Mouse (Mus musculus) hindbrain, embryonic 16.5 days (tissue): ENCODE results near the gene Lgals9. TPM values are rescaled to one million over a fixed set of nuclear protein-coding genes. Genes with fewer than 3 reads are reported as not detected.

Experiments
- ATAC-seq: fragments of 200-750 bp; cut with Nextera tagmentation; 2 replicates; pipeline ENCODE4 v1.8.0; 2017; ENCODE audit warnings: moderate TSS enrichment, moderate library complexity
- H3K27ac ChIP-seq: fragments of 300-500 bp; sonication (generic); 2 replicates; pipeline ENCODE4 v1.5.1; 2014; ENCODE audit warnings: low read depth, mild to moderate bottlenecking, control low read depth, low read length, moderate library complexity
- H3K27me3 ChIP-seq: fragments of 300-500 bp; sonication (generic); replicated peaks from 2 replicates; pipeline ENCODE4 v1.6.1; 2014; ENCODE audit warnings: low read length; ENCODE audit not compliant: control insufficient read depth, insufficient read depth
- H3K36me3 ChIP-seq: fragments of 300-500 bp; sonication (generic); 2 replicates; pipeline ENCODE4 v1.6.1; 2014; ENCODE audit warnings: mild to moderate bottlenecking, low read length, moderate library complexity, mixed read lengths; ENCODE audit not compliant: control insufficient read depth, insufficient read depth
- H3K4me1 ChIP-seq: fragments of 300-500 bp; sonication (generic); 2 replicates; pipeline ENCODE4 v1.6.1; 2014; ENCODE audit warnings: low read depth, low read length; ENCODE audit not compliant: control insufficient read depth, insufficient read depth
- H3K4me2 ChIP-seq: fragments of 300-500 bp; sonication (generic); 2 replicates; pipeline ENCODE4 v1.6.1; 2014; ENCODE audit warnings: mild to moderate bottlenecking, low read length, control low read depth, moderate library complexity
- H3K4me3 ChIP-seq: fragments of 300-500 bp; sonication (generic); 2 replicates; pipeline ENCODE4 v1.5.1; 2014; ENCODE audit warnings: mild to moderate bottlenecking, low read length, control low read depth, moderate library complexity
- H3K9ac ChIP-seq: fragments of 300-500 bp; sonication (generic); 2 replicates; pipeline ENCODE4 v1.6.1; 2014; ENCODE audit warnings: low read depth, mild to moderate bottlenecking, control low read depth, low read length, moderate library complexity
- H3K9me3 ChIP-seq: fragments of 300-500 bp; sonication (generic); 2 replicates; pipeline ENCODE4 v1.6.1; 2014; ENCODE audit warnings: mild to moderate bottlenecking, low read length, moderate library complexity; ENCODE audit not compliant: control insufficient read depth
- WGBS: fragments of 180-500 bp; shearing (Covaris S2); extraction: QIAGEN DNeasy Blood & Tissue Kit; methylation state at CpG from one replicate; pipeline ENCODE4 v1.1.7; 2014; 5-methylcytosine and 5-hydroxymethylcytosine counted together
- polyA plus RNA-seq: library from polyadenylated mRNA; unstranded; fragments of >200 nt; fragmentation: Nextera tagmentation; extraction: Ambion mirVana; gene quantifications from 2 replicates; pipeline ENCODE4 v1.2.1, GENCODE M21; 2015

Gene Lgals9
- polyA plus RNA-seq, 1 experiment from 2014 or later: 18.3 TPM

DNA sequence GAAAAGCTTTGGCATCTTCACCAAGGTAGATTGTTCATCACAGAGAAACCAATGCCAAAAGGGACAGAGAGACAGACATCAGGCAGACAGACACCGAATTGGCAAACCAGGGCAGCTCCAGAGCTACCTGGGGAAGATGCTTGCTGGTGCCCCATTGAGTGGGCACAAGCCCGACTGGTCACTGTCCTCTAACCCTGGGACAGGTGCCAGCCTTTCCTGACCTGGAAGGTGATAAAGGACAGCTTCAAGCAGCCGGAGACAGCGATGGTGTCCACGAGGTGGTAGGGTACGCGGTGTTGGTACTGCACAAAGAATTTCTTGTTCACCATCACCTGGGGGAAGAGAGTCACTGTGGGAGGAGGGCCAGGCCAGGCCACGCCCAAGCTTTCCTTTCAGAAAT, 13.7 kb downstream of the Lgals9 start:
- no peaks in the 10 kb centered on the region for H3K9me3 ChIP-seq
- no peak overlapping the region for H3K4me3 ChIP-seq
- H3K4me1 ChIP-seq: peaks cover 8% of the 10 kb centered on the region
- no peaks in the 10 kb centered on the region for H3K27me3 ChIP-seq
- no peak for ATAC-seq
- H3K9ac ChIP-seq: no peak overlapping the region
- H3K36me3 ChIP-seq: no peaks in the 10 kb centered on the region
- no peak overlapping the region for H3K4me2 ChIP-seq
- WGBS: 87% methylated on average over 8 of the region's 8 CpGs
- no peak overlapping the region for H3K27ac ChIP-seq

DNA sequence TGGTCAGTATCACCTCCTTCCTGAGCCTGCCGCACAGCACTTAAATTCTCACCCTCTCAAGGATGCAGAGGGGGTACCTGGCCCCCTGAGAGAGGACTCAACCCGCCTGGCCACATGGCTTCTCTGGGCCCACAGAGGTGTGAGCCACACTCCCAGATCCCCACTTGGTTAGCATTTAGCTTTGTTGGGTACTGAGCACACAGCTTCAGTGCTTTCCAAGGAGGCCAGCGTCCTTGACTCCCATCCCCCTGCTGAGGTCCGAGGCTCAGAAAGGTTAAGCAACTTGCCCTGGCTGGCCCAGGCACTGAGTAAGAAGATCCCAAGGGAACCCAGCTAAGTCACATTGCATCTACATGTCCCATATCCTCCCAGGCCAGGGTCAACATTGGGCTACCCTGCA, 16.6 kb downstream of the Lgals9 start:
- H3K4me3 ChIP-seq: no peak overlapping the region
- WGBS: 89% methylated on average over 4 of the region's 4 CpGs
- H3K27ac ChIP-seq: no peak overlapping the region
- H3K9me3 ChIP-seq: no peaks in the 10 kb centered on the region
- no peaks in the 10 kb centered on the region for H3K36me3 ChIP-seq
- no peak overlapping the region for H3K9ac ChIP-seq
- peaks cover 3% of the 10 kb centered on the region for H3K4me1 ChIP-seq
- H3K4me2 ChIP-seq: no peak overlapping the region
- no peak for ATAC-seq
- no peaks in the 10 kb centered on the region for H3K27me3 ChIP-seq

DNA sequence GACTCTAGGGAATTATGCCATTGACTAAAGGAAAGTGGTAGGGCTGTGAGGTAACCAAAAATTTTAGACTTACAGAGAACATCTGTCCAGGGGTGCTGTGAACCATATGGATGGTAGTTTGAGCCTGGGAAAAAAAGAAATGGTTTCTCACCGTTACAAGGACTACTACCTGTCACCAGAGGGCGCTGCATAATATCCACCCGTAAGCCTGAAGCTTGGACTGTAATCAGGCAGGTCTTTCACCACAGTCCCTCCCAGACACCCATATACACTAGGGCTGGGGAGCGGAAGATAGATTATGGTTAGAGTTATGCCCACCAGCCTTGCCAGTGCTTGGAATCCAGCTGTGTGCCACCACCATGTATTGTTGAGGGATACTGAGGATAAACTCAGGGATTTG, 17.4 kb downstream of the Lgals9 start:
- no peak for ATAC-seq
- Histone ChIP-seq H3K27me3 (no peaks in the 10 kb centered on the region), H3K4me2 (no peak overlapping the region), H3K9ac (no peak overlapping the region), H3K4me1 (no peaks in the 10 kb centered on the region), H3K9me3 (no peaks in the 10 kb centered on the region), H3K36me3 (no peaks in the 10 kb centered on the region), H3K27ac (no peak overlapping the region), H3K4me3 (no peak overlapping the region)
- 26% methylated on average over 4 of the region's 4 CpGs for WGBS

DNA sequence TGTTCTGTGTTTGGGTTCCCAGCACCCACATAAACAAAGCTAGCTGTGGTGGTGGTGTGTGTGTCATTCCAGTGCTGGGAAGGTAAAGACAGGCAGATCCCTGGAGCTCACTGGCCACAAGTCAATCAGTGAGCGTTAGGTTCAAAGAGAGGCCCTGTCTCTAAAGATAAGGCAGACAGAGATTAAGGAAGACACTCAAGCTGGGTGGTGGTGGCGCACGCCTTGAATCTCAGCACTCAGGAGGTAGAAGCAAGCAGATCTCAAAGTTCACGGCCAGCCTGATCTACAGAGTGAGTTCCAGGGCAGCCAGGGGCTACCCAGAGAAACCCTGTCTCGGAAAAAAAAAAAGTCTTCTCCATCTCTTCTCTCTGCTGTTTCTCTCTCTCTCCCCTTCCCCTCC, 23.5 kb downstream of the Lgals9 start:
- no peak for ATAC-seq
- no peak overlapping the region for H3K4me2 ChIP-seq
- 82% methylated on average over 5 of the region's 5 CpGs for whole genome bisulfite sequencing
- H3K36me3 ChIP-seq: no peaks in the 10 kb centered on the region
- H3K9me3 ChIP-seq: no peaks in the 10 kb centered on the region
- no peak overlapping the region for H3K9ac ChIP-seq
- H3K27ac ChIP-seq: no peak overlapping the region
- no peaks in the 10 kb centered on the region for H3K27me3 ChIP-seq
- no peak overlapping the region for H3K4me3 ChIP-seq
- H3K4me1 ChIP-seq: no peaks in the 10 kb centered on the region

DNA sequence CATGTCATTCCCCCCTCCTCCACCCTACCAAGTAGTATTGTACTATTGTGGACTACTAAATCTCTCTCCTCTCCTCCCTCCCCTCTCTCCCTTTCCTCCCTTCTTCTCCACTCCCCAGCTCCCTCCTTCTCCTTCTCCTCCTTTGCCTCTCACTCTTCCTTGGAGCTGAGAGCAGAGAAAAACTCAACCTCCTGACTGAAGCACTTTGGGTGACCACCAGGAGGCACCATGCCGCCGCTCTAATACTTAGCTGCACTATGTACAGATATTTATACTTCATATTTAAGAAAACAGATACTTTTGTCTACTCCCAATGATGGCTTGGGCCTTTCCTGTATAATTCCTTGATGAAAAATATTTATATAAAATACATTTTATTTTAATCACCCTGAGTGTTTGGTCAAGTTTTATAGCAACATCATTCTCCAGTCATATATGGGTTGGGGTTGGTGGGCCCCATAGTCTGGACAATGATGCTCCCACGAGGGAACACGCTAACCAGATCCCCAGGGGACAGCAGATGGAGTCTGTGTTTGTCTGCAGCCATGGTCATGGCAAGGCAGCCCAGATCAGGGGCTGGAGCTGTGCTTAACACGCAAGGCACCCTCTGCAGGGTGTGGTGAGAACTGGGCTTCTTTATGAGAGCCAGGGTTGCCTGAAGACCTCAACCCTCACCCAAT, 24.8 kb downstream of the Lgals9 start:
- ATAC-seq: no peak
- no peaks in the 10 kb centered on the region for H3K36me3 ChIP-seq
- no peak overlapping the region for H3K4me3 ChIP-seq
- H3K4me2 ChIP-seq: no peak overlapping the region
- H3K9me3 ChIP-seq: no peaks in the 10 kb centered on the region
- H3K27ac ChIP-seq: no peak overlapping the region
- no peaks in the 10 kb centered on the region for H3K27me3 ChIP-seq
- no peaks in the 10 kb centered on the region for H3K4me1 ChIP-seq
- no peak overlapping the region for H3K9ac ChIP-seq
- 76% methylated on average over 5 of the region's 5 CpGs for WGBS

DNA sequence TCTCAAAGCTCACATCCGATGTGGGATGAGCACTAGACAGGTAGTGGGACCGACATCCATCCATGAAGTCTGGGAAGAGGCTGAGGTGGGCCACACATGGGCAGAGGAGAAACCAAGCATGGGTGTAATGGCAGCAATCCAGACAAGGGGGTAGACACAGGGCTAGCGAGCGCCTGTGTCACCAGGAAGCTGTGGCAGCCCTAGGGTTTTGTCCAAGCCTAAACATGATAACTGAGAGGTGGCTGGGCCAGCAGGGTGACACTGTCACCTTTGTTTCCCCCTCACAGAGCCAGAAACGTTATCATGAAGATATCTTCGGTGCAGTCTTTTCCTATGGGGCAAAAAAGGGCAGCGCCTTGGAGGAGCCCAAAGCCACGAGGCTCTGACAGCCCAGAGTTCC, 25.4 kb downstream of the Lgals9 start:
- H3K36me3 ChIP-seq: no peaks in the 10 kb centered on the region
- no peak overlapping the region for H3K27ac ChIP-seq
- H3K4me1 ChIP-seq: no peaks in the 10 kb centered on the region
- H3K4me2 ChIP-seq: no peak overlapping the region
- WGBS: 81% methylated on average over 8 of the region's 8 CpGs
- no peak overlapping the region for H3K4me3 ChIP-seq
- H3K9me3 ChIP-seq: no peaks in the 10 kb centered on the region
- H3K9ac ChIP-seq: no peak overlapping the region
- no peaks in the 10 kb centered on the region for H3K27me3 ChIP-seq
- no peak for ATAC-seq

DNA sequence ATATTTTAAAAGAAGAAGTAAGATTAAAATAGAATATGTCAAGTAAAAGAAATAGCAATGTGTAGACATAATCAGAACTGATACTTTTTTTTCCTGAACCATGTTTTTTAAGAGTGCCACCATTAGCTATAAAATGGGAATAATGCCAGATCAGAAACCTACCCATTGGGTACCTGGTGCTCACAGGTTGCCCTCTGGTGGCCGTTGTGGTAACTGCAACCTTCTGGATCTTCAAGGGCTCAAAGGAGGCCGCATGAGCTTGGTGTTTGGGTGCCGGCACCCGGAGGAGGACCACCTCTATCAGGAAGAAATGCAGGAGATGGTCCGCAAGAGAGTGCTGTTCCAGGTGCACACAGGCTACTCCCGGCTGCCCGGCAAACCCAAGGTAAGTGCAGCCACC, 28.5 kb downstream of the Lgals9 start:
- Histone ChIP-seq H3K36me3 (no peaks in the 10 kb centered on the region), H3K27ac (no peak overlapping the region), H3K9ac (no peak overlapping the region), H3K4me3 (no peak overlapping the region), H3K4me1 (no peaks in the 10 kb centered on the region), H3K27me3 (no peaks in the 10 kb centered on the region), H3K9me3 (no peaks in the 10 kb centered on the region), H3K4me2 (no peak overlapping the region)
- 15% methylated on average over 7 of the region's 7 CpGs for WGBS
- no peak for ATAC-seq

DNA sequence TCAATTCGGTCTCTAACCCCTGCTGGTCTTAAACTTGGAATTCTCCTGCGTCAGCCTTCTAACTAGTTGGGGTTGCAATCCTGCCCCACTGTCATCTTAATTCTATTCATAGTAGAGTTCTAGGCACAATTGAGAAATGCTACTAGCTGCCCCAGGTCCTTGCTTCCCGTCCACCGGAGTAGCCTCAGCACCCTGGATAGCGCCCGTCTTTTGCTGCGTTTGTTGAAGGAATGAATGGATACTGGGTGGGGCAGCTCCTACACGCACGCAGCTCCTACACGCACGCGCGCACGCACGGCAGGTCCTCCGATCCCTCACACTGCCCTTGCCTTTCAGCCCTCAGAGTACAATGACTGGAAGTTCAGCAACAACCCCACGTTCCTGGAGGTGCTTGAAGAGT, 32.3 kb downstream of the Lgals9 start:
- H3K36me3 ChIP-seq: no peaks in the 10 kb centered on the region
- no peak overlapping the region for H3K9ac ChIP-seq
- no peaks in the 10 kb centered on the region for H3K27me3 ChIP-seq
- no peaks in the 10 kb centered on the region for H3K4me1 ChIP-seq
- WGBS: 9% methylated on average over 17 of the region's 17 CpGs
- peak overlapping the region; percentile 10 for H3K4me3 ChIP-seq
- no peaks in the 10 kb centered on the region for H3K9me3 ChIP-seq
- H3K4me2 ChIP-seq: peak overlapping the region; percentile 42
- no peak for ATAC-seq
- H3K27ac ChIP-seq: no peak overlapping the region

DNA sequence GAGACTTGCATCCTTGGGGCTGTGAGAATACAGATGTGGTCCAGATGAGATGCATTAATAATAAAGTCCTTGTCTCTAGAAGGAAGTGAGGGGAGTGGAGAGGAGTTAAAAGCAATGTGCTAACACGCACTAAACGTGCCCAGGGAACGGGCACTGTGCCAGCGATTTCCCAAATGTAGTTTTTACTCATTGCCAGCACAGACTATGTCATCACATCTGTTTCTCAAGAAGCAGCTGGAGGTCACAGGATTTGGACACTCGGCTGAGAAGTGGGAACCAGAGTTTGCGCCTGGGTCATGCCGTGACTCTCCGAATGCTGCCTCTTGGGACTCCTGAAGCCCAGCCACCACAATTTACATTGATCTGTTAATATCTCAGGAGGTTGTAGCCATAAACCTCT, 34.4 kb downstream of the Lgals9 start:
- Histone ChIP-seq H3K4me2 (no peak overlapping the region), H3K36me3 (no peaks in the 10 kb centered on the region), H3K4me1 (no peaks in the 10 kb centered on the region), H3K4me3 (no peak overlapping the region), H3K27me3 (no peaks in the 10 kb centered on the region), H3K9ac (no peak overlapping the region), H3K9me3 (no peaks in the 10 kb centered on the region), H3K27ac (no peak overlapping the region)
- no peak for ATAC-seq
- 78% methylated on average over 8 of the region's 8 CpGs for WGBS

DNA sequence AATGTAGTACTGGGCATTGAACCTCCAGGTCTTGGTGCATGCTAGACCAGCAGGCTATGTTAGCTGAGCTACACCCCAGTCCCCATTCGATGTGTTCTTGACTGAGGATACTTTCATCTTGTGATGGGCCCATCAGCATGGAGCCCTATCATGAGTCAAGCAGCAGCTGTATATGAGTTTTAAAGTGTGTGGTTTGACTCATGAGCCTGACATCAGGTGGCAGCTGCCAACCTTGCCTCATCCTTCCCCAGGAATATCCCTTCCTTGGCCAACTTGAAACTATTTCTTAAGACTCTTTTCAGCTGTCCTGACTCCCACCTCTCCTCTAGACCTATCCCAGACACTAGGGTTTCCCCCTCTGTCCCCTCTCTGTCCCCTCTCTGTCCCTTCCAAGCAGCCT, 41.7 kb downstream of the Lgals9 start:
- no peak overlapping the region for H3K9ac ChIP-seq
- H3K36me3 ChIP-seq: no peaks in the 10 kb centered on the region
- no peak overlapping the region for H3K27ac ChIP-seq
- H3K4me2 ChIP-seq: no peak overlapping the region
- H3K9me3 ChIP-seq: no peaks in the 10 kb centered on the region
- no peak for ATAC-seq
- no peaks in the 10 kb centered on the region for H3K4me1 ChIP-seq
- no peak overlapping the region for H3K4me3 ChIP-seq
- H3K27me3 ChIP-seq: no peaks in the 10 kb centered on the region
- 100% methylated on average over 1 of the region's 1 CpGs for whole genome bisulfite sequencing
